Mouse (Mus musculus) lung, embryonic 14.5 days (tissue): ENCODE measurements around the gene Igfbp7. TPM values are rescaled to one million over a fixed set of nuclear protein-coding genes. Genes with fewer than 3 reads are reported as not detected.

ENCODE experiments used
- ATAC-seq: fragments of 200-750 bp; cut with Nextera tagmentation; 2 replicates; pipeline ENCODE4 v1.8.0; 2017; ENCODE audit warnings: mild to moderate bottlenecking, moderate TSS enrichment, moderate library complexity; ENCODE audit not compliant: insufficient read depth
- DNase-seq: peaks from one replicate; pipeline ENCODE4 v3.0.0-alpha.2; 2015
- H3K27ac ChIP-seq: fragments of 300-500 bp; sonication (generic); 2 replicates; pipeline ENCODE4 v1.5.1; 2014; ENCODE audit warnings: low read depth, mild to moderate bottlenecking, moderate library complexity
- H3K27me3 ChIP-seq: fragments of 300-500 bp; sonication (generic); 2 replicates; pipeline ENCODE4 v1.6.1; 2014; ENCODE audit warnings: low read length, control low read depth; ENCODE audit not compliant: insufficient read depth
- H3K36me3 ChIP-seq: fragments of 300-500 bp; sonication (generic); 2 replicates; pipeline ENCODE4 v1.6.1; 2014; ENCODE audit warnings: control low read depth; ENCODE audit not compliant: insufficient read depth
- H3K4me1 ChIP-seq: fragments of 300-500 bp; sonication (generic); 2 replicates; pipeline ENCODE4 v1.6.1; 2014; ENCODE audit warnings: antibody characterized with exemption, control low read depth; ENCODE audit not compliant: insufficient read depth
- H3K4me2 ChIP-seq: fragments of 300-500 bp; sonication (generic); 2 replicates; pipeline ENCODE4 v1.6.1; 2014; ENCODE audit warnings: mild to moderate bottlenecking
- H3K4me3 ChIP-seq: fragments of 300-500 bp; sonication (generic); 2 replicates; pipeline ENCODE4 v1.5.1; 2014; ENCODE audit warnings: low read depth, low read length
- H3K9ac ChIP-seq: fragments of 300-500 bp; sonication (generic); 2 replicates; pipeline ENCODE4 v1.6.1; 2014
- H3K9me3 ChIP-seq: fragments of 300-500 bp; sonication (generic); 2 replicates; pipeline ENCODE4 v1.6.1; 2016; ENCODE audit warnings: low read depth, low read length, control low read depth
- CTCF ChIP-seq: IDR thresholded peaks from 2 replicates; pipeline ENCODE4 v1.5.1; 2016; ENCODE audit warnings: antibody characterized with exemption, low read depth
- WGBS: fragments of 180-500 bp; shearing (Covaris S2); extraction: QIAGEN DNeasy Blood & Tissue Kit; methylation state at CpG from one replicate; pipeline ENCODE4 v1.1.7; 2014; 5-methylcytosine and 5-hydroxymethylcytosine counted together
- polyA plus RNA-seq: library from polyadenylated mRNA; unstranded; fragments of >200 nt; fragmentation: Nextera tagmentation; extraction: Ambion mirVana; gene quantifications from 2 replicates; pipeline ENCODE4 v1.2.1, GENCODE M21; 2014

Igfbp7 gene
- polyA plus RNA-seq, 1 experiment from 2014 or later: 35.1 TPM

GRCm38 (mm10) chr5:77368194-77368593 is 39.6 kb downstream of the Igfbp7 start:
- TF ChIP-seq CTCF: no peak
- Histone ChIP-seq H3K4me1 (no peaks in the 10 kb centered on the region; the same call in none of the 2 replicates), H3K27ac (no peak overlapping the region)

GRCm38 (mm10) chr5:77367682-77368081 is 40.2 kb downstream of the Igfbp7 start:
- Histone ChIP-seq H3K9ac (no peak overlapping the region), H3K4me2 (no peak overlapping the region), H3K27ac (no peak overlapping the region), H3K9me3 (no peaks in the 10 kb centered on the region), H3K4me3 (no peak overlapping the region), H3K27me3 (no peaks in the 10 kb centered on the region), H3K36me3 (no peaks in the 10 kb centered on the region), H3K4me1 (no peaks in the 10 kb centered on the region; the same call in none of the 2 replicates)
- no peak for ATAC-seq
- no peak for TF ChIP-seq CTCF
- no peak for DNase-seq
- 62% methylated on average over 12 of the region's 12 CpGs for WGBS

More at GRCm38 (mm10) chr5:77368194-77368593, 39.6 kb downstream of the Igfbp7 start:
- Histone ChIP-seq H3K27me3 (no peaks in the 10 kb centered on the region), H3K36me3 (no peaks in the 10 kb centered on the region), H3K9me3 (no peaks in the 10 kb centered on the region), H3K4me3 (no peak overlapping the region), H3K4me2 (no peak overlapping the region), H3K9ac (no peak overlapping the region)
- DNase-seq (no peak), ATAC-seq (no peak)
- 46% methylated on average over 7 of the region's 7 CpGs for WGBS

- Histone ChIP-seq H3K4me1 (no peaks in the 10 kb centered on the region; the same call in none of the 2 replicates), H3K27me3 (no peaks in the 10 kb centered on the region), H3K4me3 (no peak overlapping the region), H3K9ac (no peak overlapping the region), H3K36me3 (no peaks in the 10 kb centered on the region), H3K27ac (no peak overlapping the region), H3K4me2 (no peak overlapping the region), H3K9me3 (no peaks in the 10 kb centered on the region)
- ATAC-seq: no peak
- 88% methylated on average over 1 of the region's 1 CpGs for WGBS
- TF ChIP-seq CTCF: no peak
- DNase-seq: no peak
Measured at GRCm38 (mm10) chr5:77367145-77367544, 40.7 kb downstream of the Igfbp7 start.

- Histone ChIP-seq H3K27ac (no peak overlapping the region), H3K4me3 (no peak overlapping the region), H3K4me2 (no peak overlapping the region), H3K27me3 (no peaks in the 10 kb centered on the region), H3K36me3 (no peaks in the 10 kb centered on the region), H3K9ac (no peak overlapping the region), H3K9me3 (no peaks in the 10 kb centered on the region), H3K4me1 (no peaks in the 10 kb centered on the region; the same call in 1 of the 2 replicates)
- DNase-seq (no peak), ATAC-seq (no peak)
- TF ChIP-seq CTCF: no peak
- 83% methylated on average over 8 of the region's 8 CpGs for WGBS
Measured at GRCm38 (mm10) chr5:77366313-77366712, 41.5 kb downstream of the Igfbp7 start.

GRCm38 (mm10) chr5:77364443-77365038 is 43.3 kb downstream of the Igfbp7 start:
- no peaks in the 10 kb centered on the region for H3K9me3 ChIP-seq
- WGBS: 92% methylated on average over 3 of the region's 3 CpGs
- H3K4me2 ChIP-seq: no peak overlapping the region
- ATAC-seq (no peak), DNase-seq (peak; percentile 74)
- H3K4me3 ChIP-seq: no peak overlapping the region
- H3K4me1 ChIP-seq: no peaks in the 10 kb centered on the region; the same call in 1 of the 2 replicates
- no peak overlapping the region for H3K27ac ChIP-seq
- H3K27me3 ChIP-seq: no peaks in the 10 kb centered on the region
- TF ChIP-seq CTCF: no peak
- H3K36me3 ChIP-seq: no peaks in the 10 kb centered on the region
- H3K9ac ChIP-seq: no peak overlapping the region

- no peak overlapping the region for H3K4me2 ChIP-seq
- TF ChIP-seq CTCF: no peak
- WGBS: 79% methylated on average over 6 of the region's 6 CpGs
- no peak for DNase-seq
- H3K4me1 ChIP-seq: no peaks in the 10 kb centered on the region; the same call in 1 of the 2 replicates
- H3K4me3 ChIP-seq: no peak overlapping the region
- H3K27ac ChIP-seq: no peak overlapping the region
- H3K9ac ChIP-seq: no peak overlapping the region
- H3K9me3 ChIP-seq: no peaks in the 10 kb centered on the region
- ATAC-seq: no peak
- no peaks in the 10 kb centered on the region for H3K27me3 ChIP-seq
- H3K36me3 ChIP-seq: no peaks in the 10 kb centered on the region
Measured at GRCm38 (mm10) chr5:77363650-77364049, 44.2 kb downstream of the Igfbp7 start.

- H3K9me3 ChIP-seq: no peaks in the 10 kb centered on the region
- H3K9ac ChIP-seq: no peak overlapping the region
- DNase-seq: no peak
- no peak overlapping the region for H3K4me3 ChIP-seq
- H3K27ac ChIP-seq: no peak overlapping the region
- ATAC-seq: no peak
- 29% methylated on average over 3 of the region's 3 CpGs for WGBS
- peaks cover 6% of the 10 kb centered on the region for H3K4me1 ChIP-seq
- H3K36me3 ChIP-seq: no peaks in the 10 kb centered on the region
- H3K27me3 ChIP-seq: no peaks in the 10 kb centered on the region
- H3K4me2 ChIP-seq: no peak overlapping the region
- no peak for TF ChIP-seq CTCF
Measured at GRCm38 (mm10) chr5:77362120-77362519, 45.7 kb downstream of the Igfbp7 start.
